Mouse (Mus musculus) T-helper 2 cell (primary cell): ENCODE measurements around the gene Dnmt3a.

Experiments
- in situ Hi-C: fragments of 300-600 bp; cut with MboI, MseI; formaldehyde crosslinking; loops from one replicate; pipeline ENCODE4 v1.15.1; 2025; ENCODE audit warnings: high pct_unique_total_duplicates

The Dnmt3a gene

GRCm38 (mm10) chr12:3787041-3787440, 18.8 kb upstream of the Dnmt3a start:
- in situ Hi-C loops = no loop called here

- in situ Hi-C loops = no loop called here
Observed at GRCm38 (mm10) chr12:3787541-3787940, 18.3 kb upstream of the Dnmt3a start.

- in situ Hi-C loops = no loop called here
Observed at GRCm38 (mm10) chr12:3788421-3789051, 17.3 kb upstream of the Dnmt3a start.

GRCm38 (mm10) chr12:3789626-3790185, 16.1 kb upstream of the Dnmt3a start:
- in situ Hi-C loops = no loop called here

GRCm38 (mm10) chr12:3791257-3791656, 14.6 kb upstream of the Dnmt3a start:
- in situ Hi-C loops = no loop called here

GRCm38 (mm10) chr12:3791732-3792131, 14.1 kb upstream of the Dnmt3a start:
- in situ Hi-C loops = no loop called here

- in situ Hi-C loops = no loop called here
Observed at GRCm38 (mm10) chr12:3792248-3792647, 13.6 kb upstream of the Dnmt3a start.

- in situ Hi-C loops = no loop called here
Observed at GRCm38 (mm10) chr12:3795569-3795968, 10.2 kb upstream of the Dnmt3a start.

- in situ Hi-C loops = no loop called here
Observed at GRCm38 (mm10) chr12:3799551-3799950, 6.3 kb upstream of the Dnmt3a start.

- in situ Hi-C loops = no loop called here
Observed at GRCm38 (mm10) chr12:3806271-3806684, 471 bp downstream of the Dnmt3a start.

- in situ Hi-C loops = no loop called here
Observed at GRCm38 (mm10) chr12:3806703-3807547, 1.1 kb downstream of the Dnmt3a start.

GRCm38 (mm10) chr12:3807548-3808395, 2.0 kb downstream of the Dnmt3a start:
- in situ Hi-C loops = no loop called here

GRCm38 (mm10) chr12:3808396-3808981, 2.7 kb downstream of the Dnmt3a start:
- in situ Hi-C loops = no loop called here

- in situ Hi-C loops = no loop called here
Observed at GRCm38 (mm10) chr12:3809520-3810180, 3.8 kb downstream of the Dnmt3a start.

GRCm38 (mm10) chr12:3810455-3810854, 4.6 kb downstream of the Dnmt3a start:
- in situ Hi-C loops = no loop called here

GRCm38 (mm10) chr12:3811596-3811995, 5.8 kb downstream of the Dnmt3a start:
- in situ Hi-C loops = no loop called here

GRCm38 (mm10) chr12:3812251-3812650, 6.4 kb downstream of the Dnmt3a start:
- in situ Hi-C loops = no loop called here

GRCm38 (mm10) chr12:3813138-3813537, 7.3 kb downstream of the Dnmt3a start:
- in situ Hi-C loops = no loop called here

- in situ Hi-C loops = no loop called here
Observed at GRCm38 (mm10) chr12:3815386-3815785, 9.6 kb downstream of the Dnmt3a start.

- in situ Hi-C loops = no loop called here
Observed at GRCm38 (mm10) chr12:3817033-3817432, 11.2 kb downstream of the Dnmt3a start.

GRCm38 (mm10) chr12:3817566-3817965, 11.8 kb downstream of the Dnmt3a start:
- in situ Hi-C loops = no loop called here
